Mouse (Mus musculus) heart, postnatal 14 days (tissue): ENCODE measurements at regions not wholly inside any gene's neighbourhood (a gene's known extent, or its start where the extent isn't known, plus 50 kb on each side); places are given as distances from the start of the nearest gene placed in this dataset.

Source experiments
- DNase-seq, 2 experiments: peaks; one replicate each; pipeline ENCODE4 v3.0.0; 2021 to 2022
- intact Hi-C: fragments of 180-260 bp; cut with DNase I; formaldehyde crosslinking; loops from one replicate; pipeline ENCODE4 v1.15.1; 2025

DNA sequence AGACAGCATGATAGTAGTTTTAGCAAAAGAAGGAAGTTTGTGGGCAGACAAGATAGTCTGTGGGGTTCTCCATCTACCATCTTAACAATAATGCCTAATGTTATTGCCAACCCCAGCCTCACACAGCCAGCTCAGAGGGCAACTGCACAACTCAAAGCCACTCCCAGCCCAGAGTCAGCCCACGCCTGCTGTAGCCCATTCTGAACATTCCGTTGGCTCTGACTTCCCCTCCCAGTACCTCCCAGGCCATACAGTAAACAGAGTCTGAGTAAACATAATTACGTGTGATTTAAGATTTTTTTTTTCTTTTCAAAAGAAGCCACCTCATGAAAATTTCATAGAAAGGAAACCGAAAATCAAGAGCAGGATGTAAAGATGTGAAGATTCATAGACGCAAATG lies 222.3 kb upstream of the Jarid2 start:
- intact Hi-C loops, result no loop called here
- DNase-seq, result no peak

GRCm38 (mm10) chr13:44509526-44510159 lies 219.6 kb upstream of the Jarid2 start:
- intact Hi-C loops, result no loop called here
- no peak for DNase-seq

- intact Hi-C loops, result no loop called here
Observed at GRCm38 (mm10) chr13:44513378-44514285, 215.6 kb upstream of the Jarid2 start.

GRCm38 (mm10) chr13:44514636-44515158 lies 214.6 kb upstream of the Jarid2 start:
- no peak for DNase-seq
- intact Hi-C loops, result no loop called here

More at GRCm38 (mm10) chr13:44513378-44514285, 215.6 kb upstream of the Jarid2 start:
- DNase-seq, result no peak

DNA sequence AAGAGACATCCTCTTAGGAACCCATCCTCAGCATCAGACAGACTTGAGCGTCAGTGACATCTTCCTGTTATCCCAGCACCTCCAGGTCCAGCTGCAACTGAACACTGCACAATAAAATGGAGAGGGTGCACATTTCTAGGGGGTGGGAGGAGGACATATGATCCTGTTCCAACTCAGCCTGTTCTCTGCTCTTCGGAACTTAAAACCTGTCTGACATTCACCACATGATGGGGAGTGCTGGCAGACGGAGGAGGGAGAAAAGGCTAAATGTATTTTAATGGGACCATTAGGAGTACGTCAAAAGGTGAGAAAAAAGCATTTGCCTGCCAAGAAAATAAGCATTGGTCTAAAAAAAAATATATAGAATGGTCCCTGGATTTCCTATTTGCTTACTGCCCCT lies 212.4 kb upstream of the Jarid2 start:
- no peak for DNase-seq
- intact Hi-C loops, result no loop called here

- no peak for DNase-seq
- intact Hi-C loops, result no loop called here
Observed at GRCm38 (mm10) chr13:44517312-44517711, 212.0 kb upstream of the Jarid2 start.

GRCm38 (mm10) chr13:44518215-44518614 lies 211.1 kb upstream of the Jarid2 start:
- DNase-seq, result no peak
- intact Hi-C loops, result no loop called here

DNA sequence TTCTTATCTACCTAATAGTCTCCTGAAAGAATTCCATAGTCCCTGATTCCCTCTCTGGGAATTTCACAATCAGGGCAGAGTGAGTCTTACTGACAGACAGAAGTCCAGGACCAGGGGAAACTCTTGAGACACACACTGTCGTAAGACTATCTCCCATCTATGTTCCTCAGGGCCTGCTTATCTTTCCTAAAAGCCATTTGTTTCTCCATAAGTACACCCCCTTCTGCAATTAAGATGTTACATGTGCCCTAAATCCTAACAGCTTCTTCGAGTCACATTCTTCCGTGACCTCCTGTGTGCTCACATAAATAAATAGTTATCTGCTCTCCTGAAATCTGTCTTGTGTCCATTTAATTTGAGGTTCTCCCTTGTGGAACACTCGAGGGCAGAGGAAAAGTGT lies 205.8 kb upstream of the Jarid2 start:
- intact Hi-C loops, result no loop called here
- DNase-seq, result no peak

- DNase-seq, result no peak
- intact Hi-C loops, result loop anchor here (10.0 kb wide), 1 partner anchor 194 kb away; the partner anchor contains the start of gene Jarid2
Observed at GRCm38 (mm10) chr13:44530867-44531564, 198.3 kb upstream of the Jarid2 start.

GRCm38 (mm10) chr13:44532631-44533180 lies 196.6 kb upstream of the Jarid2 start:
- intact Hi-C loops, result loop anchor here (10.0 kb wide), 1 partner anchor 192 kb away; the partner anchor contains the start of gene Jarid2
- DNase-seq, result no peak

GRCm38 (mm10) chr13:44534575-44535080 lies 194.6 kb upstream of the Jarid2 start:
- intact Hi-C loops, result loop anchor here (10.0 kb wide), 1 partner anchor 190 kb away; the partner anchor contains the start of gene Jarid2
- DNase-seq, result no peak

GRCm38 (mm10) chr13:44535441-44535840 lies 193.8 kb upstream of the Jarid2 start:
- intact Hi-C loops, result loop anchor here (10.0 kb wide), 1 partner anchor 189 kb away; the partner anchor contains the start of gene Jarid2
- DNase-seq, result peak in 1 of 2 experiments; percentile 12

GRCm38 (mm10) chr13:44538238-44538637 lies 191.0 kb upstream of the Jarid2 start:
- no peak for DNase-seq
- intact Hi-C loops, result loop anchor here (10.0 kb wide), 1 partner anchor 187 kb away; the partner anchor contains the start of gene Jarid2

DNA sequence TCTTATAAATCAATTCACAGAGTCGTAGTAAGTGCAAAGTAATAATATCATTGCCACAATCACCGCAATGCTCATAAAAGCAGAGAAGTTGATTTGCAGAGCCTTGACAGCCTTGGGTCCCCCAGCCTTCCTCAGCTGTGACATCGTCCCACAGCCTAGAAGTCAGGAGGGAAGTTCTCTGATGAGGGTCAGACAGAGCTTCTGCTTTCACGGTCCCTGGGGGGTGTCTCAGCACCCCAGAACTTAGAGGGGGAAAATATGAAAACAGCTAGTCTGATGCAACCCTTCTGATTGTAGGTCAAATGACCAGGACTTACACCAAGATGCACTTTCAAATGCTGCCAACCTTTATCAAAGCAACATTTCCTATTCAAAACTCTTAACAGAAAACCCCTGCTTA lies 188.9 kb upstream of the Jarid2 start:
- intact Hi-C loops, result no loop called here
- DNase-seq, result no peak

- intact Hi-C loops, result no loop called here
- DNase-seq, result peak; percentile 51 to 66
Observed at GRCm38 (mm10) chr13:44541243-44541653, 188.0 kb upstream of the Jarid2 start.

DNA sequence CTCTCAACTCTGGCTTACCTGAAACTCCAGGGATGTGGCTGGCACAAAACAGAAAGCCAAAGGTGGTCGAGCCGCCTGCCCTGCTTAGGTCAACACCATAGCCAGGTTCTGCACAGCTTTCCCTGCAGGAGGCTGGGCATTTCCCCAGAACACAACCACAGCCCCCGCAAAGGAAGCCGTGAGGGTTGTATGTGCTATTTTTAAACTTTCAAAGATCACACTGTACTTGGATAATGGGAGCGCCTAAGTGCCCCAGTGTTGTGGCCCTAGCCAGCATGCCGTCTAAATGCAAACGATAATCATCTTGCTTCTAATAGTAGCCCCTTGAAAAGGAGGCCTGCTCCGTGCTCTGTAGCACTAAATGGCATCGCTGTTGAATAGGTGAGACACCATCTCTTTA lies 184.5 kb upstream of the Jarid2 start:
- peak; percentile 10 to 14 for DNase-seq
- intact Hi-C loops, result no loop called here

DNA sequence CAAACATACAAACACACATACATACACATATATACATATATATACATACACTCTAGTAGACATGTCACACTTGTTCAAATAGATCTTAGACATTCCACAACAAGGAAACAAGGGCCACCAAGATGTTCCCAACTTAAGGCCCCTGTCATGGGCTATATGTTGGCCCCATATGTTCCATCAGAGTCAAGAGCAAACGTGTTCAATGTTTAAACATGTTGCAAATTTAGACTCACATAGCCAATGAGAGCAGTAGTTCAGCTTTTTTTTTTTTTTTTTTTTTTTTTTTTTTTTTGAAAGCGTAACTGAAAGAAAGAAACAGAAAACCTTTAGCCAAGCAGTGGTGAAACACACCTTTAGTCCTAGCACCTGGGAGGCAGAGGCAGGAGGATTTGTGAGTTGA lies 183.0 kb upstream of the Jarid2 start:
- intact Hi-C loops, result no loop called here
- no peak for DNase-seq

GRCm38 (mm10) chr13:44548880-44549279 lies 180.4 kb upstream of the Jarid2 start:
- no peak for DNase-seq
- intact Hi-C loops, result no loop called here

GRCm38 (mm10) chr13:44553363-44553762 lies 175.9 kb upstream of the Jarid2 start:
- no peak for DNase-seq
- intact Hi-C loops, result no loop called here
